Mouse (Mus musculus) CH12.LX (cell line): ENCODE measurements at regions not wholly inside any gene's neighbourhood (a gene's known extent, or its start where the extent isn't known, plus 50 kb on each side); places are given as distances from the start of the nearest gene placed in this dataset.

ENCODE experiments used
- DNase-seq: peaks from one replicate; pipeline ENCODE4 v3.0.0-alpha.2; 2013; ENCODE audit errors: extremely low read depth
- H3K27ac ChIP-seq: 2 replicates; pipeline ENCODE4 v1.5.1; 2012; ENCODE audit warnings: low read depth, mild to moderate bottlenecking, control low read depth, moderate library complexity; ENCODE audit not compliant: insufficient read depth
- H3K27me3 ChIP-seq: replicated peaks from 2 replicates; pipeline ENCODE3; 2012; ENCODE audit warnings: inconsistent platforms
- H3K36me3 ChIP-seq, 2 experiments: replicated peaks in 1 of 2; 2 replicates each; pipeline versions ENCODE3 to v1.6.1; 2012; ENCODE audit warnings: inconsistent platforms in 1 of 2, low read length in 1 of 2, mild to moderate bottlenecking in 1 of 2, mixed read lengths in 1 of 2, moderate library complexity in 1 of 2; ENCODE audit not compliant: control insufficient read depth in 1 of 2, insufficient read depth in 1 of 2
- H3K4me1 ChIP-seq, 2 experiments: 2 replicates each; pipeline ENCODE4 v1.6.1; 2012; ENCODE audit warnings: inconsistent platforms in 1 of 2, moderate library complexity in 1 of 2; ENCODE audit not compliant: insufficient read depth in 2 of 2, control insufficient read depth in 1 of 2
- H3K4me2 ChIP-seq: 2 replicates; pipeline ENCODE4 v1.6.1; 2012; ENCODE audit warnings: low read depth, mild to moderate bottlenecking, control low read depth; ENCODE audit not compliant: poor library complexity, insufficient read depth, severe bottlenecking
- H3K4me3 ChIP-seq, 3 experiments: fragments of 150-350 bp in 1 of 3; sonication (generic) in 1 of 3; replicated peaks in 1 of 3; 2 replicates each; pipeline versions ENCODE3 to v1.5.1; 2011 to 2012; ENCODE audit warnings: low read depth in 2 of 3, low read length in 2 of 3, mild to moderate bottlenecking in 2 of 3, moderate library complexity in 2 of 3, control low read depth in 1 of 3, improper control_type of control experiment in 1 of 3, inconsistent platforms in 1 of 3, mixed read lengths in 1 of 3; ENCODE audit not compliant: poor library complexity in 1 of 3
- H3K79me2 ChIP-seq: replicated peaks from 2 replicates; pipeline ENCODE4 v1.6.1; 2012; ENCODE audit warnings: mild to moderate bottlenecking, moderate library complexity; ENCODE audit not compliant: control insufficient read depth, poor library complexity, insufficient read depth, severe bottlenecking; ENCODE audit errors: extremely low read depth
- H3K9ac ChIP-seq: 2 replicates; pipeline ENCODE4 v1.6.1; 2012; ENCODE audit warnings: low read depth, mild to moderate bottlenecking, control low read depth, moderate library complexity; ENCODE audit not compliant: insufficient read depth
- H3K9me3 ChIP-seq: replicated peaks from 2 replicates; pipeline ENCODE3; 2012; ENCODE audit warnings: low read length, inconsistent platforms, mixed read lengths
- CHD1 ChIP-seq: IDR thresholded peaks from 2 replicates; pipeline ENCODE4 v1.6.1; 2012; ENCODE audit warnings: low read depth, low read length, improper control_type of control experiment, inconsistent platforms
- CHD2 ChIP-seq: IDR thresholded peaks from 2 replicates; pipeline ENCODE4 v1.6.1; 2011; ENCODE audit warnings: low read length, improper control_type of control experiment
- CTCF ChIP-seq, 2 experiments: IDR thresholded peaks in 1 of 2; conservative IDR thresholded peaks in 1 of 2; 2 replicates each; pipeline ENCODE4 v1.5.1; 2011 to 2012; ENCODE audit warnings: low read depth in 2 of 2, low read length in 2 of 2, improper control_type of control experiment in 1 of 2, inconsistent platforms in 1 of 2, mild to moderate bottlenecking in 1 of 2, moderate library complexity in 1 of 2
- E2F4 ChIP-seq: IDR thresholded peaks from 2 replicates; pipeline ENCODE4 v1.6.1; 2011; ENCODE audit warnings: low read depth, low read length, improper control_type of control experiment; ENCODE audit not compliant: insufficient replicate concordance
- EP300 ChIP-seq: IDR thresholded peaks from 2 replicates; pipeline ENCODE4 v1.6.1; 2011; ENCODE audit warnings: low read length, improper control_type of control experiment
- ETS1 ChIP-seq: conservative IDR thresholded peaks from 2 replicates; pipeline ENCODE4 v1.6.1; 2012; ENCODE audit warnings: low read depth, mild to moderate bottlenecking, inconsistent platforms, low read length, improper control_type of control experiment, moderate library complexity
- GABPA ChIP-seq: IDR thresholded peaks from 2 replicates; pipeline ENCODE4 v1.6.1; 2012; ENCODE audit warnings: low read depth, low read length, improper control_type of control experiment, inconsistent platforms; ENCODE audit not compliant: insufficient replicate concordance
- JUND ChIP-seq: conservative IDR thresholded peaks from 2 replicates; pipeline ENCODE4 v1.6.1; 2011; ENCODE audit warnings: low read depth, low read length, improper control_type of control experiment
- MEF2A ChIP-seq: IDR thresholded peaks from 2 replicates; pipeline ENCODE4 v1.6.1; 2014; ENCODE audit warnings: low read depth, mild to moderate bottlenecking, inconsistent platforms, low read length, improper control_type of control experiment, borderline replicate concordance
- MXI1 ChIP-seq: IDR thresholded peaks from 2 replicates; pipeline ENCODE4 v1.6.1; 2011; ENCODE audit warnings: mild to moderate bottlenecking, low read depth, low read length, improper control_type of control experiment
- MYC ChIP-seq: IDR thresholded peaks from 2 replicates; pipeline ENCODE4 v1.6.1; 2011; ENCODE audit warnings: low read depth, mild to moderate bottlenecking, improper control_type of control experiment, low read length
- NRF1 ChIP-seq: IDR thresholded peaks from 2 replicates; pipeline ENCODE4 v1.6.1; 2014; ENCODE audit warnings: low read depth, mild to moderate bottlenecking, inconsistent platforms, low read length, improper control_type of control experiment, moderate library complexity
- POLR2AphosphoS2 ChIP-seq: IDR thresholded peaks from 2 replicates; pipeline ENCODE4 v1.6.1; 2011; ENCODE audit warnings: low read depth, low read length, improper control_type of control experiment
- RCOR1 ChIP-seq: conservative IDR thresholded peaks from 2 replicates; pipeline ENCODE4 v1.6.1; 2012; ENCODE audit warnings: low read depth, mild to moderate bottlenecking, inconsistent platforms, low read length, improper control_type of control experiment
- TBP ChIP-seq: conservative IDR thresholded peaks from 2 replicates; pipeline ENCODE4 v1.6.1; 2011; ENCODE audit warnings: low read depth, low read length, improper control_type of control experiment
- TCF12 ChIP-seq: IDR thresholded peaks from 2 replicates; pipeline ENCODE4 v1.6.1; 2014; ENCODE audit warnings: low read depth, mild to moderate bottlenecking, inconsistent platforms, low read length, improper control_type of control experiment
- UBTF ChIP-seq: IDR thresholded peaks from 2 replicates; pipeline ENCODE4 v1.6.1; 2012; ENCODE audit warnings: low read depth, mild to moderate bottlenecking, inconsistent platforms, low read length, improper control_type of control experiment, moderate library complexity
- USF1 ChIP-seq: IDR thresholded peaks from 2 replicates; pipeline ENCODE4 v1.6.1; 2014; ENCODE audit warnings: low read depth, mild to moderate bottlenecking, inconsistent platforms, low read length, improper control_type of control experiment
- USF2 ChIP-seq: conservative IDR thresholded peaks from 2 replicates; pipeline ENCODE4 v1.6.1; 2011; ENCODE audit warnings: low read depth, low read length, improper control_type of control experiment
- ZNF384 ChIP-seq: IDR thresholded peaks from 2 replicates; pipeline ENCODE4 v1.6.1; 2012; ENCODE audit warnings: low read depth, low read length, improper control_type of control experiment, inconsistent platforms
- dilution Hi-C: fragments of 300-500 bp; cut with MboI; formaldehyde crosslinking; loops from 2 replicates; pipeline ENCODE4 v1.14.3; 2020; ENCODE audit warnings: low sequenced_read_pairs; ENCODE audit not compliant: extremely low pct_unique_long_range_greater_than_20kb, extremely low pct_ligation_motif_present
- in situ Hi-C: fragments of 300-500 bp; cut with MboI; formaldehyde crosslinking; loops from 3 replicates; pipeline ENCODE4 v1.14.3; 2019; ENCODE audit warnings: low sequenced_read_pairs, low pct_ligation_motif_present, low pct_unique_long_range_greater_than_20kb, mixed read lengths

DNA sequence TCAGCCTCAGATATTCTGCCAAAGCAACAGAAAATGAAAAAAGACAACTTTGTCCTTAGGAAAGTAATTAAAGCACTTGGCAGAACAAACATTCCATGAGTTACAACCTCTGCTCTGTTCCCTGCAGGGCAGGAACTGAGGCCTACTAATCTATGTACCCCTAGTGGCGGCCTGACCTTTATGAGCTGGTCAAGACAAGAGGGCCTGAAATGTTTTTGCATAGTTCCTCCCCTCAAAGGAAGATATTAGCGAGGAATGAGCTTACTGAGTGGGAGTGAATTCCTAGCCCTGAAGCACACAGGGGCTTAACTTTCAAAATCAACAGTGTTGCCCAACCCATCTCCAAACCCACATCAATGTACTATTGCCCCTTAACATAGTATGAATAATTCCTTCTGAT is 76.6 kb upstream of the Itgb1 start:
- Histone ChIP-seq H3K79me2 (no peaks in the 10 kb centered on the region), H3K9ac (no peak overlapping the region), H3K9me3 (no peaks in the 10 kb centered on the region), H3K4me3 (no peak overlapping the region), H3K36me3 (no peaks in the 10 kb centered on the region), H3K27me3 (no peaks in the 10 kb centered on the region), H3K27ac (no peak overlapping the region), H3K4me2 (no peak overlapping the region), H3K4me1 (peaks cover 5 to 41% of the 10 kb centered on the region in 2 experiments; a peak in 3 of 4 replicates)
- dilution Hi-C loops: no loop called here
- in situ Hi-C loops: no loop called here
- no peak for TF ChIP-seq NRF1
- TF ChIP-seq ETS1: no peak
- TF ChIP-seq CHD2: no peak
- TF ChIP-seq POLR2AphosphoS2: no peak
- no peak for TF ChIP-seq UBTF
- TF ChIP-seq RCOR1: no peak
- TF ChIP-seq MYC: no peak
- TF ChIP-seq TBP: no peak
- TF ChIP-seq ZNF384: no peak
- TF ChIP-seq USF2: no peak
- TF ChIP-seq CTCF (conservative IDR thresholded peaks at IDR 0.05 in 1 of 2, IDR thresholded peaks at IDR 0.05 in 1 of 2; ENCODE audit: low read depth in 2 of 2, low read length in 2 of 2): no peak
- no peak for TF ChIP-seq JUND
- TF ChIP-seq CHD1: no peak
- TF ChIP-seq MEF2A: no peak
- no peak for TF ChIP-seq EP300
- no peak for TF ChIP-seq USF1
- TF ChIP-seq GABPA: no peak
- no peak for DNase-seq

DNA sequence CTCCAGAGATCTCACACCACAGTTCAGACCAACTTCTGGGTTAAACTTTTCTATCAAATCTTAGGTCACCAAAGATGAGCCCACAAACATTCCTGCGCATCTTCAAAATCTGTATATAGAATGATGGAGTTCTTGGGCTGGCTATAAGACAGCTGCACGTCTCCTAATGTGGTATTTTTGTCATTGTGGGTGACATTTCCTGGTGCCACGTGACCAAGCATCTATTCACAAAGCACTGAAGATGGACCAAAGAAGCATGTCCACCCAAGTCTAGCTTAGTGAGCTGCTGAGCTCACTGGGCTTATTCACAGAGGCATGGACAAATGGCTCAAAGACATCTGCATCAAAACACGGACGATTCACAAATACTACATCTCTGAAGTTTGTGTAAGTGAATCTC is 72.8 kb upstream of the Itgb1 start:
- H3K27ac ChIP-seq: no peak overlapping the region
- no peaks in the 10 kb centered on the region for H3K36me3 ChIP-seq
- no peak for DNase-seq
- dilution Hi-C loops: no loop called here
- no peaks in the 10 kb centered on the region for H3K27me3 ChIP-seq
- no peak for TF ChIP-seq EP300
- TF ChIP-seq E2F4: no peak
- TF ChIP-seq TCF12: no peak
- no peak for TF ChIP-seq MXI1
- TF ChIP-seq, all 38 proteins: peak for 0
- H3K79me2 ChIP-seq: no peaks in the 10 kb centered on the region
- in situ Hi-C loops: no loop called here
- no peaks in the 10 kb centered on the region for H3K9me3 ChIP-seq
- H3K4me2 ChIP-seq: no peak overlapping the region
- H3K9ac ChIP-seq: no peak overlapping the region
- peaks cover 0 to 10% of the 10 kb centered on the region in 2 experiments; a peak in 1 of 4 replicates for H3K4me1 ChIP-seq
- H3K4me3 ChIP-seq: no peak overlapping the region
